Mouse (Mus musculus) limb, embryonic 10.5 days (tissue): ENCODE measurements around the gene Cyp2c65. TPM values are rescaled to one million over a fixed set of nuclear protein-coding genes. Genes with fewer than 3 reads are reported as not detected.
"Not testable (repeated sequence)": the region's sequence is repeated elsewhere in the genome, so short reads cannot be mapped to it uniquely, and the experiment has no call there.

Experiments
- DNase-seq: peaks from one replicate; pipeline ENCODE4 v3.0.0-alpha.2; 2017; ENCODE audit warnings: low spot score
- H3K27ac ChIP-seq: fragments of 300-500 bp; sonication (generic); 2 replicates; pipeline ENCODE4 v1.5.1; 2016; ENCODE audit warnings: mild to moderate bottlenecking
- H3K27me3 ChIP-seq: fragments of 300-500 bp; sonication (generic); 2 replicates; pipeline ENCODE4 v1.6.1; 2016; ENCODE audit warnings: low read depth, mild to moderate bottlenecking; ENCODE audit not compliant: poor library complexity, severe bottlenecking
- H3K36me3 ChIP-seq: fragments of 300-500 bp; sonication (generic); 2 replicates; pipeline ENCODE4 v1.6.1; 2016; ENCODE audit warnings: mild to moderate bottlenecking, moderate library complexity
- H3K4me1 ChIP-seq: fragments of 300-500 bp; sonication (generic); 2 replicates; pipeline ENCODE4 v1.6.1; 2016
- H3K4me3 ChIP-seq: fragments of 300-500 bp; sonication (generic); 2 replicates; pipeline ENCODE4 v1.5.1; 2016; ENCODE audit warnings: mild to moderate bottlenecking, moderate library complexity
- H3K9me3 ChIP-seq: fragments of 300-500 bp; sonication (generic); replicated peaks from 2 replicates; pipeline ENCODE4 v1.6.1; 2016; ENCODE audit warnings: mild to moderate bottlenecking
- WGBS: fragments of 180-500 bp; shearing (Covaris S2); methylation state at CpG from one replicate; pipeline ENCODE4 v1.1.7; 2016; 5-methylcytosine and 5-hydroxymethylcytosine counted together
- polyA plus RNA-seq: library from polyadenylated mRNA; unstranded; fragments of >200 nt; fragmentation: Nextera tagmentation; extraction: Ambion mirVana; gene quantifications from 2 replicates; pipeline ENCODE4 v1.2.1, GENCODE M21; 2016

Gene Cyp2c65
- not detected in 2 replicates for polyA plus RNA-seq

GRCm38 (mm10) chr19:39060719-39061118 lies at the start of gene Cyp2c65:
TSS of gene Cyp2c65 (plus strand) at chr19:39061015.
- Histone ChIP-seq H3K4me3 (no peak within 1 kb of the TSS), H3K27me3 (no peaks in the 10 kb centered on the region), H3K4me1 (no peaks in the 10 kb centered on the region), H3K36me3 (no peaks in the 10 kb centered on the region), H3K27ac (no peak within 1 kb of the TSS), H3K9me3 (no peaks in the 10 kb centered on the region)
- no peak for DNase-seq
- whole genome bisulfite sequencing, result 76% methylated on average over 2 of the region's 2 CpGs

GRCm38 (mm10) chr19:39057928-39058327 lies 2.9 kb upstream of the Cyp2c65 start:
- Histone ChIP-seq H3K36me3 (no peaks in the 10 kb centered on the region), H3K4me1 (no peaks in the 10 kb centered on the region), H3K9me3 (no peaks in the 10 kb centered on the region), H3K27ac (no peak overlapping the region), H3K27me3 (no peaks in the 10 kb centered on the region), H3K4me3 (no peak overlapping the region)
- 97% methylated on average over 1 of the region's 1 CpGs for WGBS
- no peak for DNase-seq

- not testable (repeated sequence) for H3K4me3 ChIP-seq, H3K27me3 ChIP-seq, H3K36me3 ChIP-seq, H3K4me1 ChIP-seq, DNase-seq, H3K27ac ChIP-seq, H3K9me3 ChIP-seq
- 78% methylated on average over 2 of the region's 2 CpGs for WGBS
These were observed 38.0 kb downstream of the Cyp2c65 start for GRCm38 (mm10) chr19:39098779-39099178.

- no peaks in the 10 kb centered on the region for H3K36me3 ChIP-seq
- H3K9me3 ChIP-seq, result no peaks in the 10 kb centered on the region
- WGBS, result 78% methylated on average over 1 of the region's 1 CpGs
- no peak within 1 kb of the TSS for H3K27ac ChIP-seq
- no peak for DNase-seq
- H3K4me1 ChIP-seq, result no peaks in the 10 kb centered on the region
- no peaks in the 10 kb centered on the region for H3K27me3 ChIP-seq
- H3K4me3 ChIP-seq, result no peak within 1 kb of the TSS
These were observed 52.8 kb downstream of the Cyp2c65 start, which contains the start of gene Cyp2c66 for GRCm38 (mm10) chr19:39113644-39114043. TSS of gene Cyp2c66 (plus strand) at chr19:39113898.

Other genes with a start within 250 kb of the Cyp2c65 start
- 11.2 and 11.7 TPM in 2 replicates for gene Noc3l, start 241.8 kb upstream of the Cyp2c65 start, polyA plus RNA-seq
- gene Tbc1d12, start 224.4 kb upstream of the Cyp2c65 start, polyA plus RNA-seq, result 1.3 and 1.8 TPM in 2 replicates
- 88.9 and 91.6 TPM in 2 replicates for gene Hells, start 130.1 kb upstream of the Cyp2c65 start, polyA plus RNA-seq
- gene Cyp2c55, start 54.0 kb upstream of the Cyp2c65 start, polyA plus RNA-seq, result not detected in 2 replicates
- gene Cyp2c66, start 52.9 kb downstream of the Cyp2c65 start, polyA plus RNA-seq, result not detected in 2 replicates
- not detected in 2 replicates for gene Cyp2c29, start 208.4 kb downstream of the Cyp2c65 start, polyA plus RNA-seq